Mouse (Mus musculus) ES-E14 (cell line): ENCODE measurements around the gene Gm3285. TPM values are rescaled to one million over a fixed set of nuclear protein-coding genes. Genes with fewer than 3 reads are reported as not detected.

Source experiments
- DNase-seq: peaks from one replicate; pipeline ENCODE4 v3.0.0-alpha.2; 2013; ENCODE audit warnings: low read depth, low spot score
- H3K27ac ChIP-seq: 2 replicates; pipeline ENCODE4 v1.5.1; 2012; ENCODE audit warnings: low read depth, mild to moderate bottlenecking, low read length, moderate library complexity, mixed read lengths; ENCODE audit not compliant: poor library complexity, insufficient read depth, severe bottlenecking
- H3K36me3 ChIP-seq: 2 replicates; pipeline ENCODE4 v1.6.1; 2012; ENCODE audit warnings: mild to moderate bottlenecking, low read length, moderate library complexity, mixed read lengths; ENCODE audit not compliant: control insufficient read depth, poor library complexity, insufficient read depth, severe bottlenecking
- H3K4me1 ChIP-seq, 2 experiments: fragments of 150-350 bp in 1 of 2; sonication (generic) in 1 of 2; 2 replicates each; pipeline ENCODE4 v1.6.1; 2012; ENCODE audit warnings: low read length in 2 of 2, mild to moderate bottlenecking in 1 of 2, mixed read lengths in 1 of 2; ENCODE audit not compliant: control insufficient read depth in 2 of 2, insufficient read depth in 2 of 2, poor library complexity in 1 of 2
- H3K4me3 ChIP-seq, 2 experiments: fragments of 150-350 bp in 1 of 2; sonication (generic) in 1 of 2; 2 replicates each; pipeline ENCODE4 v1.5.1; 2012; ENCODE audit warnings: low read length in 2 of 2, low read depth in 1 of 2, mild to moderate bottlenecking in 1 of 2, mixed read lengths in 1 of 2; ENCODE audit not compliant: insufficient read depth in 1 of 2, poor library complexity in 1 of 2, severe bottlenecking in 1 of 2
- H3K9ac ChIP-seq: 2 replicates; pipeline ENCODE4 v1.6.1; 2012; ENCODE audit warnings: low read depth, mild to moderate bottlenecking, low read length, mixed read lengths; ENCODE audit not compliant: poor library complexity, insufficient read depth, severe bottlenecking
- H3K9me3 ChIP-seq: fragments of 150-350 bp; sonication (generic); 2 replicates; pipeline ENCODE4 v1.6.1; 2012; ENCODE audit warnings: low read depth, mild to moderate bottlenecking, low read length; ENCODE audit not compliant: control insufficient read depth, insufficient read depth
- CHD2 ChIP-seq: IDR thresholded peaks from 2 replicates; pipeline ENCODE4 v1.6.1; 2014; ENCODE audit warnings: mild to moderate bottlenecking, low read depth, low read length, inconsistent platforms
- HCFC1 ChIP-seq: IDR thresholded peaks from 2 replicates; pipeline ENCODE4 v1.6.1; 2012; ENCODE audit warnings: low read length, inconsistent platforms, borderline replicate concordance; ENCODE audit not compliant: insufficient read depth
- MAFK ChIP-seq: IDR thresholded peaks from 2 replicates; pipeline ENCODE4 v1.6.1; 2014; ENCODE audit warnings: mild to moderate bottlenecking, low read depth, low read length, inconsistent platforms; ENCODE audit not compliant: insufficient read depth
- ZC3H11A ChIP-seq: IDR thresholded peaks from 2 replicates; pipeline ENCODE4 v1.6.1; 2012; ENCODE audit warnings: low read depth, mild to moderate bottlenecking, inconsistent platforms, low read length, borderline replicate concordance
- ZNF384 ChIP-seq: IDR thresholded peaks from 2 replicates; pipeline ENCODE4 v1.6.1; 2012; ENCODE audit warnings: low read depth, low read length, inconsistent platforms
- in situ Hi-C, 2 experiments: fragments of 600-800 bp; cut with MboI; formaldehyde crosslinking; loops; one replicate each; pipeline ENCODE4 v1.15.1; 2025; ENCODE audit warnings: low sequenced_read_pairs in 2 of 2, inconsistent platforms in 1 of 2; ENCODE audit not compliant: unreplicated experiment in 2 of 2
- total RNA-seq: library from RNA; depleted of rRNA; stranded (reverse); fragments of 300-350 nt; gene quantifications from 2 replicates; pipeline ENCODE4 v1.2.3, GENCODE M21; 2012; rRNA removed

Gm3285 gene
- total RNA-seq: not detected in 2 replicates

DNA sequence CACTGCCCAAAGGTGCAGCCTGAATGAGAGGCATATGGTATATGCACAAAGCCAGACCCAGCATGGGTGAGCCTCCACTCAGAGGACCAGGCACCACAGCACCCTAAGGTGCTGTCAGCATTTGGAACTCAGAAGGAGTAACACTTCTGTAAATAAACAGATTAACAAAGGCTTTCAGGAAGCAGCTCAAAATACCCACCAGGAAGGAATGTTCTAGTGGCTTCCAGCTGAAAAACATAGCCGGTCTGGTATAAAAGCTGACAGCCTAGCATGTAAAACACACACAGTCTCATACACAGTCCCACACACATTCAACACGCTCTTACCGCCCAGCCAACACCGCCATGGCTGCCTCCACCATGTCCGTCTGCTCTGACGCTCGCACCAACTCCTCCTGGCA lies at the start of gene Gm3285:
Gene Gm3285, plus strand, starts transcription at position 301 of the 400 bp plus-strand sequence.
- TF ChIP-seq ZC3H11A (no peak), ZNF384 (no peak), CHD2 (no peak), MAFK (no peak), HCFC1 (no peak)
- Histone ChIP-seq H3K9me3 (no peaks in the 10 kb centered on the region), H3K4me1 (no peaks in the 10 kb centered on the region), H3K36me3 (no peaks in the 10 kb centered on the region), H3K4me3 (no peak within 1 kb of the TSS), H3K9ac (no peak within 1 kb of the TSS), H3K27ac (no peak within 1 kb of the TSS)
- in situ Hi-C loops: no loop called here
- no peak for DNase-seq

- in situ Hi-C loops: no loop called here
- H3K36me3 ChIP-seq: no peaks in the 10 kb centered on the region
- H3K9me3 ChIP-seq: peaks cover 2% of the 10 kb centered on the region; the same call in 1 of the 2 replicates
- no peak within 1 kb of the TSS for H3K9ac ChIP-seq
- H3K4me1 ChIP-seq: no peaks in the 10 kb centered on the region
- no peak within 1 kb of the TSS for H3K4me3 ChIP-seq
- peak within 1 kb of the TSS; percentile 28; the same call in 1 of the 2 replicates for H3K27ac ChIP-seq
- DNase-seq: no peak
- no peak for TF ChIP-seq CHD2
- TF ChIP-seq ZNF384: no peak
- 0 out of 2 replicates have a peak, but pooled peaks have one; percentile 19 for TF ChIP-seq MAFK
- no peak for TF ChIP-seq ZC3H11A
These were observed 47.4 kb upstream of the Gm3285 start, which contains the start of gene Gm2696 for GRCm38 (mm10) chr10:77814382-77814781. TSS of gene Gm2696 (plus strand) at chr10:77814682.

- Histone ChIP-seq H3K36me3 (no peaks in the 10 kb centered on the region), H3K4me3 (no peak overlapping the region), H3K9ac (no peak overlapping the region), H3K4me1 (no peaks in the 10 kb centered on the region), H3K27ac (no peak overlapping the region), H3K9me3 (no peaks in the 10 kb centered on the region)
- DNase-seq: peak; percentile 20
- in situ Hi-C loops: no loop called here
- TF ChIP-seq ZNF384: no peak
- TF ChIP-seq HCFC1: no peak
- TF ChIP-seq CHD2: no peak
- TF ChIP-seq MAFK: no peak
- no peak for TF ChIP-seq ZC3H11A
These were observed 46.3 kb upstream of the Gm3285 start for GRCm38 (mm10) chr10:77815514-77815913.

GRCm38 (mm10) chr10:77818523-77818922 lies 43.3 kb upstream of the Gm3285 start:
- H3K36me3 ChIP-seq: no peaks in the 10 kb centered on the region
- no peak for TF ChIP-seq HCFC1
- no peak for DNase-seq
- no peak overlapping the region for H3K27ac ChIP-seq
- in situ Hi-C loops: no loop called here
- H3K9me3 ChIP-seq: no peaks in the 10 kb centered on the region
- H3K4me3 ChIP-seq: no peak overlapping the region
- H3K4me1 ChIP-seq: no peaks in the 10 kb centered on the region
- H3K9ac ChIP-seq: no peak overlapping the region

- Histone ChIP-seq H3K4me1 (no peaks in the 10 kb centered on the region), H3K4me3 (no peak overlapping the region), H3K36me3 (no peaks in the 10 kb centered on the region), H3K9me3 (no peaks in the 10 kb centered on the region), H3K27ac (no peak overlapping the region), H3K9ac (no peak overlapping the region)
- no peak for DNase-seq
- TF ChIP-seq CHD2 (no peak), ZC3H11A (no peak), ZNF384 (no peak), MAFK (no peak), HCFC1 (no peak)
- in situ Hi-C loops: no loop called here
These were observed 42.6 kb upstream of the Gm3285 start for GRCm38 (mm10) chr10:77819203-77819602.
